Mouse (Mus musculus) spleen, adult 10 weeks (tissue): Measurements from ENCODE around the gene Pomgnt2. TPM values are rescaled to one million over a fixed set of nuclear protein-coding genes. Genes with fewer than 3 reads are reported as not detected.

Source experiments
- polyA plus RNA-seq: library from polyadenylated mRNA; stranded (reverse); fragments of 350-450 nt; fragmentation: Illumina TruSeq; extraction: RNeasy Lipid Tissue Mini Kit (QIAGEN cat#74804); gene quantifications from one replicate; pipeline ENCODE4 v1.2.3, GENCODE M21; 2015; ENCODE audit warnings: low replicate concordance; ENCODE audit not compliant: insufficient read depth

The Pomgnt2 gene
- 0.32 TPM for polyA plus RNA-seq

DNA sequence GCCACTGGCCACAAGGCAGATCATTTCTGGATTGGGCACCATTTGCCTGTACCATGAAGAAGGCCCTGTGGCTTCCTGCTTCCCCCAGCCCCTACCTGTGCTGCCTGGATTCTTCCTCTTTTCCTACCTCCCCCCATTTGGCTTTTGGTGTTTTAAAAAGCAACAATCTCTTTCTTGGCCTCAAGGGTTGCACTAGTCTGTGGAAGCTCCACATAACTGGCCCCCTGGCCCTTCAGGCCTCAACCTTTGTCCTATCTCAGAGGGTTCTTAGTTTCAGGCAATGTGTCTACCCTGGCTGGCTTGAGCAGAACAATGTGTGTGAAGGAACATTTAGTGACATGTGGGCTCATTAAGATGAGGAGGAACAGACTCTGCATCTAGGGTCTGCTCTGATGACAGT lies at the start of gene Pomgnt2:
TSS of gene Pomgnt2 (minus strand) at position 101 of the 400 bp plus-strand sequence.

DNA sequence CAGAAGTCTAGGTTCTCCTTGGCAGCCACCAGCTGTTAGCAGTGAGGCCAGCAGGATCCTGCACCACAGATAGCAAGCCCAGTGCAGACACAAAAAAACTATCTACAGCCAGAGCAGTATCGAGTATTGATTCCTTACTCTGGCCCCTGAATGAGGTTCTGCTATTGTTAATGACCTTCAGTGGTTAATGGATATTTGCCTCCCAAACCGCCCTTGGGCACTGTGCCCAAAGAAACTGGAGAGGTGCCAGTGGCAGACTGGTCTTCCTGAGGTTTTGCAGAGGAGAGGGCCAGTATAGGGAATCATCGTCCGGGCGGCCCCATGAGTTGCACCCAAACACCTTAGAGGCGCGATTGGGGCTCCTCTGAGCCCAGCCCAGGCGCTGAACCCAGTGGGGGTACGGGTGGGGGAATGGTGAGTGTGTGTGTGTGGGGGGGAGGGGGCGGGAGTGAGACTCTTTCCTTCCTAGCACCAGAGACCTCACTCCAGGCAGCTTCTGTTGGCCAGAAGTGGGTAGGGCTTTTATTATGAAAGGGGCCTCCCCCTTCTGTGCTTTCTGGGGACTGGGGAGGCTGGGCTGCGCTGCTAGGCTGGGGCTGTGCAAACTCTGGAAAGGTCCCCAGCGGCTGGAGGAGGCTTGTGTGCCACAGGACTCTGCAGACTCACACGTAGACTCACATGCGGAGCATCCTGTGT lies 46.3 kb downstream of the Pomgnt2 start, which contains the start of gene Fam198a:
TSS of gene Fam198a (plus strand) at position 571 of the 696 bp plus-strand sequence.

Other genes starting within 250 kb of the Pomgnt2 start
- 0.81 TPM for gene Zfp651, start 237.8 kb downstream of the Pomgnt2 start, polyA plus RNA-seq
- gene Klhl40, start 219.5 kb downstream of the Pomgnt2 start, polyA plus RNA-seq = not detected
- not detected for gene Hhatl, start 204.6 kb downstream of the Pomgnt2 start, polyA plus RNA-seq
- gene Ccdc13, start 157.6 kb downstream of the Pomgnt2 start, polyA plus RNA-seq = not detected
- gene Higd1a, start 138.7 kb downstream of the Pomgnt2 start, polyA plus RNA-seq = 51.9 TPM
- gene Ackr2, start 98.8 kb downstream of the Pomgnt2 start, polyA plus RNA-seq = 22.0 TPM
- gene Cyp8b1, start 80.8 kb downstream of the Pomgnt2 start, polyA plus RNA-seq = not detected
- gene Fam198a, start 46.1 kb downstream of the Pomgnt2 start, polyA plus RNA-seq = 0.22 TPM
- 62.7 TPM for gene Snrk, start 120.2 kb upstream of the Pomgnt2 start, polyA plus RNA-seq